Mouse (Mus musculus) frontal cortex, postnatal 25 days (tissue): ENCODE measurements around the gene Def6.
A peak's percentile ranks its signal among the peaks of the same experiment; 100 is the strongest.

Experiments
- DNase-seq, 2 experiments: peaks; one replicate each; pipeline ENCODE4 v3.0.0; 2022; ENCODE audit warnings: low spot score in 2 of 2

The Def6 gene

DNA sequence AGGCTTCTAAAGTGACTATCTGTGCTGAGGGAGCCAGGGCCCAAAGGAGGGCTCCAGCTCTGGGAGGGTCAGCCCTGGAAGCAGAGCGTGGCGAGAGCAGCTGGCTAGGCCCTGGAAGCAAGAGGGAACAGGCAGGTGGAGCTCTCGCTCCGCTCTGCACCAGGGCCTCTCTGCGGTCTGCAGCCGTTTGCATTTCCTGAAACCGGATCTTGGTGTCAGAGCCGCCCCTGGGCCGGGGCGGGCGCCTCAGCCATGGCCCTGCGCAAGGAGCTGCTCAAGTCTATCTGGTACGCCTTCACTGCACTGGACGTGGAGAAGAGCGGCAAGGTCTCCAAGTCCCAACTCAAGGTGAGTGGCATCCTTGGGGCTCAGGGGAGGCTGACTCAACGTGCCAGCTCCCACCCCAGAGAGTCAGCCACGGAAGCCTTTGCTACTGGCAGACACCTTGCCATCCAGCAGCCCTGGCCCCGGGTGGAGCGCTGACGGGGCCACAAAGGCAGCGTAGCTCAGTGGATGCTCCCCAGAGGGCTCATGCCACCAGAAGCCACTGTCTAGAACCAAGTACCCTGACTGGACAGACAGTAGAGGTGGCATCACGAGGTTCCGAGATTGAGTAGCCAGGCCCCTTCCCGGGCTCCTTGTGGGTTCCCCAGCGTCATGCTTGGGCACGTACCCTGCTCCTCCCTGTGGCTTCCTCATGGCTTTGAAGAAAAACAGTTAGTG, at the start of gene Def6:
TSS of gene Def6 (plus strand) at position 188 of the 723 bp plus-strand sequence.
- DNase-seq, result no peak

DNA sequence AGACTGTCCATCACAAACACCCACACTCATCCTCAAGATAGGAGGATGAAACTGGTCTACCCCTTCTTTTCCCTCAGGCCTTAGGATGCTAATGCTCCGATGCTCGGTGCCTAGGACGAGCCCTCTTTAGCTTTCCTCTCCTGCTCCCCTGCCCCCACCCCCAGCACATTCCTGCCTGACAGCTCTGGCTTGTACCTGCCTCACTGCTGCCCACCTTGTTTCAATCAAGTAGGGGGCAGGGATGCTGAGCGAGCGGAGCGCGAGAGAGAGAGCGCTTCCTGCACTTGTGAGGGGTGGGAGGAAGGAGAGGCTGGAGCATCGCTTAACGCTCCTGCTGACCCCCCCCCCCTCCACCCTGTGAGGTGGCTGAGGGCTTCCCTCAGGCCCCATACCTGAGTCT, 47.2 kb upstream of the Def6 start:
- DNase-seq, result no peak

- DNase-seq, result no peak
Observed at GRCm38 (mm10) chr17:28161310-28161881, 46.2 kb upstream of the Def6 start.

DNA sequence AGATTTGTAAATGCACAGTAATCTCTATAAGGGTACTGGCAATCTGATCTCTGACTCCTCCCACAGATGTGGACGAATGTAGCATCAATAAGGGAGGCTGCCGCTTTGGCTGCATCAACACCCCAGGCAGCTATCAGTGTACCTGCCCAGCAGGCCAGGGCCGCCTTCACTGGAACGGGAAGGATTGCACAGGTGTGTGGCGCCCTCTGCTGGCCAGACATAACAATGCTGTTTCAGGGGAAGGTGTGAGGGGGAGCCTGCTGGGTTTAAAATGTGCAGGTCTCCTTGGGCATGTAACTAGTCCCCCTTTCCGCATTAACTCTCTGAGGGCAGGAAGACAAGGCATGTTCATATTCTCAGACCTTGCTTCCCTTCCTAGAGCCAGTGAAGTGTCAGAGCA, 43.9 kb upstream of the Def6 start:
- DNase-seq, result peak; percentile 64

DNA sequence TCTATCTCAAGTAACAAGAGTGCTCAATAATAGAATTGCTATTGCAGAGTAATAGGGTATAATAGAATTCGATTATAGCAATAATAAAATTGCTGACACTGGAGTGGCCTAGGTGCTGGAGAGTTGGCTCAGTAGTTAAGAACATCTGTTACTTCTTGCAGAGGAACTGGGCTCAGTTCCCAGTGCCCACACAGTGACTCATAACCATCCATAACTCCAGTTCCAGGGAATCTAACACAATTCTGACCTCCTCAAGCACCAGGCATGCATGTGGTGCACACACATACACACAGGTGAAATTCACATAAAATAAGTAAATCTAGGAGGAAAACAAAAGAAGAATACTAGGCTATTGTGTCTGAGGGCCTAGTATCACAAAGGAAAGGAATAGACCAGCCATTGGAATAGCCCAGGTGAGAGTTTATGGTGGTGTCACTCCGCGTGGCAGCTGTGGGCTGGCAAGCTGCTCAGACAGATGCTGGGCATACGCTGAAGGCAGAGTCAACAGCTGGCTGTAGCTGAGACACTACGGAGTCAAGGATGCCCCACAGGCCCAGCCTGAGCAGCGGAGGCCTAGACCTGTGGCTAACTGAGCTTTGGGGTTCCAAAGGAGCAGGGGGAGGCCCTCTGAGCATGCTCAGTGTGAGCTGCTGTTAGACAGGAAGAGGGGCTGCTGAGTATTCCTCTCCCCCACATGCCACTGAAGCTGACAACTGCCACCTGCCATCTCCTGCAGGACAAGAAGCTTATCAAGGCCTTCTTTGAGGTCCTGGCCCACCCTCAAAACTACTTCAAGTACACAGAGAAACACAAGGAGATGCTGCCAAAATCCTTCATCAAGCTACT, 36.9 kb upstream of the Def6 start:
- no peak for DNase-seq

- no peak for DNase-seq
Observed at GRCm38 (mm10) chr17:28172690-28173089, 34.9 kb upstream of the Def6 start.

GRCm38 (mm10) chr17:28176775-28177539, 30.6 kb upstream of the Def6 start, which contains the start of gene Zfp523:
Gene Zfp523 (plus strand): TSS chr17:28177129.
- peak; percentile 75 to 87 for DNase-seq

GRCm38 (mm10) chr17:28177540-28178046, 30.0 kb upstream of the Def6 start:
- no peak for DNase-seq

- DNase-seq, result no peak
Observed at GRCm38 (mm10) chr17:28180331-28180730, 27.2 kb upstream of the Def6 start.

- DNase-seq, result no peak
Observed at GRCm38 (mm10) chr17:28180783-28181544, 26.6 kb upstream of the Def6 start.

GRCm38 (mm10) chr17:28184971-28185638, 22.5 kb upstream of the Def6 start:
- no peak for DNase-seq

- no peak for DNase-seq
Observed at GRCm38 (mm10) chr17:28188313-28188712, 19.3 kb upstream of the Def6 start.

DNA sequence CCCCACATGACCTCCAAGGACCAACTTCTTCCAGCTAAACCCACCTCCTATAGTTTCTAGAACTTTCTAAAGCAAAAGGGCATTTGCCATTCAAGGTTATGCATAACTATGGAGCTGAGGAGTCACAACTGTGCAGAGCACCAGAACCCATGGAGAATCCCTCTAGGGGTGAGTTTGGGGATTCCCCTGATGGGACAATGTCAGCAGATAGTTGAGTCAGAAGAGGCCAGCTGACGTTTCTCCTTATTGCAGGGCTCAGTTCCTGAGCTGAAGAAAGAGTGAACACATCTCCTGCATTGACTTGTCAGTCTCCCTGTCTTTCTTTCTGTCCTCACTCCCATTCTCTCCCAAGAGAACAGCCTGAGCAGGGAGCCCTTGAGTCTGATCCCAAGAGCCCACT, 14.8 kb upstream of the Def6 start:
- no peak for DNase-seq

- no peak for DNase-seq
Observed at GRCm38 (mm10) chr17:28193559-28193958, 14.0 kb upstream of the Def6 start.

DNA sequence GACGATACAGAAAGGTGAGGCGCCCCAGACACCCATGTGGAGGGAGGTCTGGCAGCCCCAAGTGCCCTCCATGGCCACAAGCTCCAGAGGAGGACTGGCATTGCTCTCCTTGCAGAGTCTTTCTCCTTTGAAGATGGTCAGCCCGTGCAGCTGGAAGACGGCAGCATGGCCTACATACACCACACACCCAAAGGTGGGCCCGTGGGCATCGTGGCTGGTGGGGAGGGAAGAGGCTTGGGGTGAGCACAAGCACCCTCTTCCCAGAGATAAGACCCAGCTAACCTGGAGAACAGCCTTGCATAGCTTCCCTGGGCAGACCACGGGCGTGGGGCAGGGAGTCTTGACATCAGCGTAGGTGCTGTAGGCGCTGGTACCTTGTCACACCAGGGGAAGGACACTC, 12.5 kb upstream of the Def6 start:
- no peak for DNase-seq

DNA sequence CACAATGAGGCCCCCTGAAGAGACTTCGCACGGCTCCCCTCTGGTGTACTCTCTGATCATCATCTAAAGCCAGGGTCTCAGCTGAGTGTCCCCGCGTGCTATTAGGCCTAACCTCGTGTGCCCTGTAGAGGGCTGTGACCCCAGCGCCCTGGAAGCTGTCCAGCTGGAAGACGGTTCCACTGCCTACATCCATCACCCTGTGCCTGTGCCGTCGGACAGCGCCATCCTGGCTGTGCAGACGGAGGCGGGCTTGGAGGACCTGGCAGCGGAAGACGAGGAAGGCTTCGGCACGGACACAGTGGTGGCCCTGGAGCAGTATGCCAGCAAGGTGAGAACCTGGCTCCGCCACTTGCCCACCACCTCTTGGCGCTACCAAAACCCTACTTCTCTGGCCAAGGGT, 9.9 kb upstream of the Def6 start:
- DNase-seq, result no peak

DNA sequence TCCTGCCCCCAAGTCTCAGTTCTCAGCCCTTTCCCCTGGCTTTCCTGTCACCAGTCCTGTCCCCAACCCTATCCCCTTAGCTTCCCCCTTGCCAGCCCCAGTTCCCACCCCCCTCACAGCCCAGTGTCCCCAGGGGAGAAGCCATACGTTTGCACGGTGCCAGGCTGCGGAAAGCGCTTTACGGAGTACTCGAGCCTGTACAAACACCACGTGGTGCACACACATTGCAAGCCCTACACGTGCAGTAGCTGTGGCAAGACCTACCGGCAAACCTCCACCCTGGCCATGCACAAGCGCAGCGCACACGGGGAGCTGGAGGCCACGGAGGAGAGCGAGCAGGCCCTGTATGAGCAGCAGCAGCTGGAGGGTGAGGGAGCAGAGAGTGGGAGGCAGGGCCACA, 5.6 kb upstream of the Def6 start:
- no peak for DNase-seq

GRCm38 (mm10) chr17:28204052-28204720, 3.4 kb upstream of the Def6 start:
- DNase-seq, result no peak

DNA sequence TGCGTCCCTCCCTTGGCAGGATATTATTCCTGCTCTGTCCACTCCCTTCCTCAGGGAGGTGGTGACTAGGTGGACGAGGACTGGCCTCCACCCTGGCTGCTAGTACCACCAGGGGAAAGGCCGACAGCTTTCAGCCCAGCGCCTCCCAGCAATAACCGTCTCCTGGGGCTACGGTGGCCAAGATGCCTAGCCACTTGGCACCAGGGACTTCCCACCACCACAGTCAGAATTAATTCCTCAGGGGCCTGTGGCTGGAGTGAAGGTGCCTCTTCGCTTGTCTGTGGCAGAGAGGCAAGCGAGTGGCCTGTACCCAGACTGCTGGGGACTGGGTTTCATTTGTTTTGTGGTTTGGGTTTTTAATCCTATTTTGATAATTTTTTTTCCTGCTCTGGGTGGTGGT, 2.1 kb upstream of the Def6 start:
- DNase-seq, result no peak

- DNase-seq, result no peak
Observed at GRCm38 (mm10) chr17:28207092-28207491, 486 bp upstream of the Def6 start.
